Mouse (Mus musculus): ENCODE data around the gene Xpo6.

Xpo6 gene

GRCm38 (mm10) chr7:126200178-126200996 lies at the start of gene Xpo6:
Gene Xpo6 (minus strand): TSS chr7:126200501.
- DNase-seq (ENCODE audit: low spot score) = peak; percentile 92

- no peak for DNase-seq (ENCODE audit: low spot score)
Measured at GRCm38 (mm10) chr7:126249986-126250385, 49.7 kb upstream of the Xpo6 start.

- DNase-seq (ENCODE audit: low spot score) = no peak
Measured at GRCm38 (mm10) chr7:126249146-126249545, 48.8 kb upstream of the Xpo6 start.

- DNase-seq (ENCODE audit: low spot score) = no peak
Measured at GRCm38 (mm10) chr7:126248641-126249141, 48.4 kb upstream of the Xpo6 start.

GRCm38 (mm10) chr7:126248088-126248487 lies 47.8 kb upstream of the Xpo6 start:
- no peak for DNase-seq (ENCODE audit: low spot score)

GRCm38 (mm10) chr7:126244168-126244750 lies 44.0 kb upstream of the Xpo6 start:
- DNase-seq (ENCODE audit: low spot score) = no peak

GRCm38 (mm10) chr7:126240814-126241360 lies 40.6 kb upstream of the Xpo6 start:
- no peak for DNase-seq (ENCODE audit: low spot score)

- DNase-seq (ENCODE audit: low spot score) = no peak
Measured at GRCm38 (mm10) chr7:126236794-126237192, 36.5 kb upstream of the Xpo6 start.

GRCm38 (mm10) chr7:126236083-126236793 lies 35.9 kb upstream of the Xpo6 start:
- no peak for DNase-seq (ENCODE audit: low spot score)

- DNase-seq (ENCODE audit: low spot score) = no peak
Measured at GRCm38 (mm10) chr7:126234611-126235010, 34.3 kb upstream of the Xpo6 start.

- no peak for DNase-seq (ENCODE audit: low spot score)
Measured at GRCm38 (mm10) chr7:126232345-126233071, 32.2 kb upstream of the Xpo6 start.

GRCm38 (mm10) chr7:126230357-126231148 lies 30.3 kb upstream of the Xpo6 start:
- no peak for DNase-seq (ENCODE audit: low spot score)

- DNase-seq (ENCODE audit: low spot score) = no peak
Measured at GRCm38 (mm10) chr7:126226136-126226535, 25.8 kb upstream of the Xpo6 start.

- DNase-seq (ENCODE audit: low spot score) = no peak
Measured at GRCm38 (mm10) chr7:126222753-126223152, 22.5 kb upstream of the Xpo6 start.

- no peak for DNase-seq (ENCODE audit: low spot score)
Measured at GRCm38 (mm10) chr7:126220611-126221010, 20.3 kb upstream of the Xpo6 start.

- no peak for DNase-seq (ENCODE audit: low spot score)
Measured at GRCm38 (mm10) chr7:126218311-126218710, 18.0 kb upstream of the Xpo6 start.

- no peak for DNase-seq (ENCODE audit: low spot score)
Measured at GRCm38 (mm10) chr7:126216867-126217266, 16.6 kb upstream of the Xpo6 start.

- no peak for DNase-seq (ENCODE audit: low spot score)
Measured at GRCm38 (mm10) chr7:126210856-126211255, 10.6 kb upstream of the Xpo6 start.

GRCm38 (mm10) chr7:126200997-126201345 lies 670 bp upstream of the Xpo6 start:
- no peak for DNase-seq (ENCODE audit: low spot score)

GRCm38 (mm10) chr7:126199691-126200102 lies 604 bp downstream of the Xpo6 start:
- DNase-seq (ENCODE audit: low spot score) = peak; percentile 33

GRCm38 (mm10) chr7:126198926-126199325 lies 1.4 kb downstream of the Xpo6 start:
- no peak for DNase-seq (ENCODE audit: low spot score)
